Mouse (Mus musculus) macrophage (primary cell): ENCODE data around the gene Klhl26. TPM values are rescaled to one million over a fixed set of nuclear protein-coding genes. Genes with fewer than 3 reads are reported as not detected.

ENCODE experiments used
- H3K27ac ChIP-seq: fragments of 350-480 bp; formaldehyde crosslinking; 2 replicates; pipeline ENCODE4 v1.9.0; 2021
- H3K36me3 ChIP-seq: fragments of 350-480 bp; formaldehyde crosslinking; 2 replicates; pipeline ENCODE4 v1.9.0; 2021; ENCODE audit errors: inconsistent target
- H3K4me3 ChIP-seq: fragments of 350-480 bp; formaldehyde crosslinking; 2 replicates; pipeline ENCODE4 v1.9.0; 2021; ENCODE audit errors: inconsistent target
- H3K79me2 ChIP-seq: fragments of 350-480 bp; formaldehyde crosslinking; 2 replicates; pipeline ENCODE4 v1.9.0; 2021; ENCODE audit errors: inconsistent target
- WGBS: methylation state at CpG from one replicate; pipeline ENCODE4 v1.1.7; 2026; ENCODE audit warnings: inconsistent platforms; ENCODE audit not compliant: missing documents; 5-methylcytosine and 5-hydroxymethylcytosine counted together
- polyA plus RNA-seq: library from polyadenylated mRNA; stranded (reverse); fragments of 250-400 nt; gene quantifications from 3 replicates; pipeline ENCODE4 v1.2.4, GENCODE M21; 2018; ENCODE audit warnings: inconsistent platforms

Klhl26 gene
- polyA plus RNA-seq, 1 experiment from 2014 or later = 5.9 TPM

DNA sequence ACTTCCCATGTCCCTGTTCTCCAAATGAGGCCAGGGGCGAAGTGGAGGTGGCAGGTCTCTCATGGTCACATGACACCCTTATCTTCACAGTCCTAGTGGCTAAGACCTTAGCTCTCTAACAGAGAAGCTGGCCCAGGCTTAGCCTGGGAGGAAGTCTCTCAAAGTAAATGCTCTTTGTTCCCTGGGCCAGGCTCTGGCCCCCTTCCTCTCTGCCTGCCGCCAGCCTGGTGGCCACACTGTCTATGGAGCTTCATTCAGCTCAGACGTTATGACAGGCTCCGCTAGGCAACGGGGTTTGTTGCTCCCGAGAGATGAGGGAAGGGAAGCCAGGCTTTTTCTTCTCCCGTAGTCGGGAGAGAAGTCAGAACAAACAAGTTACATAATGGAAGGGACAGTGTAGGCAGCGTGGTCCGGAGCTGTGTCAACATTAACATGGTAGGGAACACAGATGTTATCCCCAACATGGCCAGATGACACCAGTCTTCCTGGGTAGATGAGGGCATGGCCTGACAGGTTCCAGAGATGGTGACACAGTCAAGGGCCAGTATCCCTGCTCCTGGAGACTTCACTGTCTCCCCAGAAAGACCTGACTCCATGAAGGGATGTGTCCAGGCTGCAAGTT lies 7.4 kb downstream of the Klhl26 start:
- no peaks in the 10 kb centered on the region for H3K36me3 ChIP-seq
- peaks cover 30% of the 10 kb centered on the region for H3K79me2 ChIP-seq
- H3K4me3 ChIP-seq = no peak overlapping the region
- H3K27ac ChIP-seq = no peak overlapping the region
- 51% methylated on average over 10 of the region's 10 CpGs for WGBS

DNA sequence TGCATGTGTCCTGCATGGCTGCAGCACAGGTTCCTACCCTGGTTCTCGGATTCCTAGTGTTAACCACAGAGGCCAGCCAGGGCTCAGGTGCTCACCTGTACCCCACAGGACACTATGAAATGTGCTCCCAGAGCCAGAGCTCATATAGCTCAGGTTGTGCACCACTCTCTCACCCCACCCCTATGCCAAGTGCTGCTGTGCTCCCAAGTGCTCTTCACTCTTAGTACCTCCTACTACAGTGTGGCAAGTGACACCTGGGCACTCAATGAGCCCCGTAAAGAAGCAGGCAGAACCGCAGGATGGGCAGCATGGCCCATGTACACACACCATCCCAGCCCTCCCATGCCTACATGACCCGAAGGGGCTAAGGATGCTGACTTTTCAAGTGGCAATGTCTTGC lies 8.0 kb downstream of the Klhl26 start:
- 92% methylated on average over 4 of the region's 4 CpGs for WGBS
- no peak overlapping the region for H3K27ac ChIP-seq
- H3K4me3 ChIP-seq = no peak overlapping the region
- H3K36me3 ChIP-seq = no peaks in the 10 kb centered on the region
- H3K79me2 ChIP-seq = peaks cover 23% of the 10 kb centered on the region

DNA sequence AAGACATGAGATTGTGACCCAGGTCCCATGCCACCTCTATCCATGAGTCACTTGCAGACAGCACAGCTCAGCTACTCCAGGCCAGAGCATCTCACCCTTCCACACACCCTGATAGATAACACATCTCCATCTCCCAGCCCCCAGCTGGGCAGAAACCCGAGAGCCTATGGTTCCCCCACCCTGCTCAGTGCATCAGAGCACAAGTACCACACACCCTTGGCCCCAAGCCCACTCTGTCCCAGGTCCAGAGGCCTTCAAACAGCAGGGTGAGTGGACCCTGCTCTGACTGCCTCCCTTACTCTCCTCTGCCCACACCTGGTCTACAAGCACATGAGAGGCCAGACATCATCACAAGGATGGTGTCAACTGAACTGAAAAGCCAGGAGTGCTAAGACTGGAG lies 8.9 kb downstream of the Klhl26 start:
- Histone ChIP-seq H3K4me3 (no peak overlapping the region), H3K27ac (no peak overlapping the region), H3K36me3 (no peaks in the 10 kb centered on the region), H3K79me2 (peaks cover 18% of the 10 kb centered on the region; the same call in 1 of the 2 replicates)
- 100% methylated on average over 1 of the region's 1 CpGs for WGBS

DNA sequence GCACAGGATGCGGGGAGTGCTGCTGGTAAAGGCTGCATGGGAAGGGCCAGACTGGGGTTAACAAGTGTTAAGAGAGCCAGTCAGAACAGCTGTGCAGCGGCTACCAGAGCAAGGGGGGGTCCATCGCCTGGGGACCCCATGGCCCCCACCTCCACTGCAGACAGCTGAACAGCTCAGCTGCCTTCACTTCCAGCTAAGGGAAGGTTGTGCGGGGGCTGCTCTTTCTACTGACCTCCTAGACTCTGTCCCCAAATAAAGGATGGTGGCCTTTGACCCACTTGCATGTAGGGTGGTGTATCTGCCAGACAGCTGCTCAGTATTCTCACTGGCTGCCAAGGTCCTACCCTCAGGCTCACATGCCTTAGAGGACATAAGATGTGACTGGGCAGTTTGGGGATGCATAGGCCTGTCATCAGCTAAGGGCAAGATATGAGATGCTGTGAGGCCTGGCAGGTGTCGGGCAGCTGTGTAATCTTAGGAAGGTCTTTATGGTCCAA lies 9.5 kb downstream of the Klhl26 start:
- H3K36me3 ChIP-seq = no peaks in the 10 kb centered on the region
- peaks cover 12% of the 10 kb centered on the region; the same call in 1 of the 2 replicates for H3K79me2 ChIP-seq
- WGBS = 97% methylated on average over 5 of the region's 5 CpGs
- H3K27ac ChIP-seq = no peak overlapping the region
- no peak overlapping the region for H3K4me3 ChIP-seq

DNA sequence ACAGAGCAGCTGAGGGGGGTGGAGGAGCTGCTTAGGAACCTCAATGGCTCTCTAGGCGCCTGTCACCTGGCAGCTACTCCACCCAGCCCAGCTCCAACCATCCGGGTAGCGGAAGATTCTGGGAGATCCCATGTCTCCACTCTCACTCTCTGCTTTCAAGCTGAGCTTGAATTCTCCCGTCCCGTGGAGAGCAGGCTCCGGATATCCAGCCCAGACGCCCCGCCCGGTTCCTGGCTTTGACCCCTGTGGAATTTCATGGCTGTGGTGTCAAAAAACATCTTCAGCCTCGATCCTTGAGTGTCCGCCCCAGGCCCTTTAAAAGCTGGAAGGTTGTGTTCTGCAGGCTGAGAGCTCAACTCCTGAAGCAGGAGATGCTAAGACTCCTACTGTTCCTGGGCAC lies 10.0 kb downstream of the Klhl26 start:
- Histone ChIP-seq H3K4me3 (no peak overlapping the region), H3K79me2 (peaks cover 7% of the 10 kb centered on the region; the same call in 1 of the 2 replicates), H3K36me3 (no peaks in the 10 kb centered on the region), H3K27ac (no peak overlapping the region)
- WGBS = 91% methylated on average over 11 of the region's 11 CpGs

DNA sequence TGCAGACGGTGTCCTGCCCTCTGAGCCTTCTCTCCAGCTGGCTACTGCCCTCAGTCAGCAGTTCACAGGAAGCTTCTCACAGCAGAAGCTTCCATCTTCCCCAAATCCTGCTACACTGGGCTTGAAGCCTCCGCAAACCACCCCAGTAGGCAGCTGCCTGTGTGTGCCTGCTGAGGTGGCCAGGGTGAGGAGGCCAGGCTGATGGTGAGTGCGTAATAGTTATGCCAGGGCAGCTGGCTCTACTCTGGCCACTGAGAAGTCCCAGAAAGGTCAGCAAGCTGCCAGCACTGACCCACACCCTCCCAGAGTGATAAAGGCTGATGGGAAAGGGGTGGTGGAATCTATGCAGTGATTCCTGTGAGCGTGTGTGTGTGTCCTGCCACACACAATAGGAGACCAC lies 10.5 kb downstream of the Klhl26 start:
- no peaks in the 10 kb centered on the region for H3K36me3 ChIP-seq
- no peak overlapping the region for H3K27ac ChIP-seq
- WGBS = 95% methylated on average over 4 of the region's 4 CpGs

DNA sequence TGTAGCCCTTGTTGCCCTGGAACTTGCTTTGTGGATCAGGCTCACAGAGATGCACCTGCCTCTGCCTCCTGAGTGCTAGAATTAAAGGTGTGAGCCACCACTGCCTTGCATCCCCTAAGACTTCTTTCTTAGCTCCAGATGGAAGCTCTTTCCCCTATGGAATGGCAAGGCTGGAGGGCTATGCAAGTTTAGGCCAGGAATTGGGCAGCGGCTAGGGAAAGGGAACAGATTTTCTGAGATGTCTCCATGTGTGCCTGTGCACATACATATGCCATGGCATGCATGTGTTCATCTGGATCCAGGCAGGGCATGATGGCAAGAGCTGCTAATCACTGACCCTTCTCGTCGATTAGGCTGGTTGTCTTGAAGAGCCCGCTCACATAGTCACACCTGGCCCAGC lies 11.1 kb downstream of the Klhl26 start:
- Histone ChIP-seq H3K36me3 (no peaks in the 10 kb centered on the region), H3K27ac (no peak overlapping the region), H3K4me3 (no peak overlapping the region), H3K79me2 (no peaks in the 10 kb centered on the region)
- WGBS = 96% methylated on average over 4 of the region's 4 CpGs

More for the DNA sequence above, 10.5 kb downstream of the Klhl26 start:
- H3K4me3 ChIP-seq = no peak overlapping the region
- peaks cover 3% of the 10 kb centered on the region; the same call in 1 of the 2 replicates for H3K79me2 ChIP-seq

DNA sequence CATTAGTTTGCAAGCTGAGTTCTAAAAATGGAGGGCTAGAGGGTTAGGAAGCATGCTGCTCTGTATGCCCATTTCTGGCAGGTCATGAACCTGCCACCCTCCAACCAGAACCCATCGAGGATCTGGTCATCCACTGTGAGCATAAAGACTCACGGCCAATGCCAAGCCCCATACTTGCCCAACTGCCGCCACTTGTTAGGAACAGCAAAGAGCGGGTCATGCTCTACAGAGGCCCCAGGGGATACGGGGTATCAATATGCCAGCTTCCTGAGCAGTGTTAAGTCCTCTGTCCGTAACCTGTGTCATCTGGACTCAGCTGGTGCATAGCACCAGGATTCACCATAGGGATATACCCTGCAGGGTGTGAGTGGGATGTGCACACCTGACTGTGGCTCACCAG lies 12.6 kb downstream of the Klhl26 start:
- Histone ChIP-seq H3K79me2 (no peaks in the 10 kb centered on the region), H3K36me3 (no peaks in the 10 kb centered on the region), H3K4me3 (no peak overlapping the region), H3K27ac (no peak overlapping the region)
- WGBS = 95% methylated on average over 6 of the region's 6 CpGs

DNA sequence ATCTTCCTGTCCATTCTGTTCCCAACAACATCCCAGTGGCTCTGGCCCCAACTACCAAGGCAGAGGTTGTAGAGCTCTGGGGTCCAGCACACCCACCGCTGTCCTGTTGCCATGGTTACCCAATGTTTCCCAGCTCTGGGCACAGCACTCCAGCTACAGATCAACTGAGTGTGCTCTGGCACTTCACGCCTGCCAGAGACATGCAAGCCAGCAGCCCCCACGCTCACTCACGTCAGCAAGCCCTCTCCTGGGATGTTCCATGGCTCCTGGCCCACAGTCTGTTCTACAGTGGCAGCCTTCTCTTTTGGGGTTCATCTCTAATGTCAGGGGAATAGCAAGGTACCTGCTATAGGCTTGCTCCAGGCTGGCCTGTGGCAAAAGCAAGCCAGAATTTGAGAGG lies 13.5 kb downstream of the Klhl26 start:
- H3K27ac ChIP-seq = no peak overlapping the region
- no peaks in the 10 kb centered on the region for H3K79me2 ChIP-seq
- 100% methylated on average over 4 of the region's 4 CpGs for WGBS
- H3K36me3 ChIP-seq = no peaks in the 10 kb centered on the region
- H3K4me3 ChIP-seq = no peak overlapping the region

DNA sequence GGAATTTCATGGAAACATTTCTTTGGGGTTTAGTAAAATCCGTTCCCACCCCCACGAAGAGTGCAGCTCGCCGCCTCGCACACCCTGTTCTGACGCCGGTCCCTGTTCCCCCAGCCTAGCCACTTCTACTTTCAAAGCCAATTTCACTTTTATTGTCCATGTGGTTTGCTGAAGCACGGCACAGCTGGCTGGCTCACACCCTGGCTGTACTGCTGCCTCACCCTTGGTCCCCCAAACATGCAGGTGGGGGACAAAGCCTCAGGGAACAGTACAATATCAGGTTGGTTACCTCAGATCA lies 14.3 kb downstream of the Klhl26 start:
- Histone ChIP-seq H3K36me3 (no peaks in the 10 kb centered on the region), H3K79me2 (no peaks in the 10 kb centered on the region), H3K4me3 (no peak overlapping the region), H3K27ac (no peak overlapping the region)
- 84% methylated on average over 8 of the region's 8 CpGs for WGBS

DNA sequence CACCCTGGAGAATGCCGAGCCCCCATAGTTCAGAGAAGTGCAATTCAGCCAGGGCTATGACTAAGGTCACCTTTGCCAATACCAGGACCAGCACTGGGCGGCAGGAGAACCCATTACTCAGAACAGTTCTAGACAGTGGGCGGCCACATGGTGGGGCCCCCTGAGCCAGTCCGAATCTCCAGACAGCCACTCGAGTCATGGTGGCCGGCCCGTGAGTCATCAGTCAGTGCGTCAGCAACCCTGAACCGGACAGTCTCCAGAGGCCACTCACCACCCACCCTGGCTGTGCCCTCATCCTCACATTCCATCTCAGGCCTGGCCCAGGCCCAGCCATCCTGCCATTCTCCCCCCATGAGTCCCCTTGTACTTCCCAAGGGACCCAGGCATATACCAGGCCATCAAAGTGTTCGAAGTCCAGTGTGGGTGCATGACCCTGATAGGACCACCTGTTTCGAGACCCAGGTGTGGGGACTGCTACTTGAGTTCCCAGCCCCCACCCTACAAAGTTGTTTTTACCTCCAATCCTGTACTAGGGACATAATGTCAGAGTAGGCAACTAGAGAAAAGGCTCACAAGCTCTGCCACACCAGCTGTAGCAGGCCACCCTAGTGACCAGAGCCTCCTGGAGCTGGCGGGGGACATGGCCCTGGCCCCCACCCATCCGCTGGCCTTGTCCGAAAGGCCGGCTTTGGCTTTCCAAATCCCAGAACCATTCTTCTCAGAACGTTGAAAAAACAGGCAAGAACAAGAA lies 14.8 kb downstream of the Klhl26 start:
- H3K79me2 ChIP-seq = no peaks in the 10 kb centered on the region
- H3K36me3 ChIP-seq = no peaks in the 10 kb centered on the region
- H3K4me3 ChIP-seq = no peak overlapping the region
- WGBS = 90% methylated on average over 15 of the region's 16 CpGs
- H3K27ac ChIP-seq = no peak overlapping the region

DNA sequence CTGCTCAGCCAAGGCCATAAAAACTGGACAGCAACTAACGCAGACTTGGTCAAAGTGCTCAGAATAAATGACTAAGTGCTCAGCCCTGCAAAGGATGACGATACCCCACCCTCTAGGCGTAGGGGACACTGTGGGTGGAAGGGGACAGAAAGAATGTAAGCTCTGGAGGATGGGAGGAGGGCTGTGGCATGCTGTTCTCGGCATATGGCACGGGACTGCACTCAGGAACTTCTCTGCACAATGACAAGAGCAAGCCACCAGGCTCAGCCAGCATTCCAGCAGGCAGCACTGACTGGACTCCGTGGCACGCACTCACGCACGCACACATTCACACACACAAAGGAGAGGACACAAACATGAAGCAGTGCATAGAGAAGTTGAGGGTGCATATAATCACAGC lies 16.2 kb downstream of the Klhl26 start:
- Histone ChIP-seq H3K36me3 (no peaks in the 10 kb centered on the region), H3K27ac (no peak overlapping the region), H3K79me2 (no peaks in the 10 kb centered on the region), H3K4me3 (no peak overlapping the region)
- 94% methylated on average over 9 of the region's 9 CpGs for WGBS

DNA sequence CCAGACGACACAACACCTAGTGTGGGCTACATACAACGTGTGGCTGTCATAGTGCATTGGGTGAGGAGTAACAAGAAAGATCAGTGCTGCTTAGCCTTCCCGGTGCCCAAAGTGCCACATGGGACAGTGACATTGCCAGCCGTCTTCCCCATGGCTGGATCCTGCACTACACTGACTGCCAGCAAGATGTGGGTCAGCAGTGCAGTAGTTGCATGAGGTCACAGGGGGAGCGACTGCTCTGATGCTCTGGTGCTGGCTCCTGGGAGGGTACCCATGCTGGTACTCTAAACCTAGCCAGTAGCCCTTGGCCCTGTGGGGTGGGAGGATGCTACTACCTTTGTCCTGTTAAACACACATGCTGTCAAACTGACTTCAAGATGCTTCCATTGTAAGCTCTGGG lies 16.6 kb downstream of the Klhl26 start:
- Histone ChIP-seq H3K79me2 (no peaks in the 10 kb centered on the region), H3K27ac (no peak overlapping the region), H3K4me3 (no peak overlapping the region), H3K36me3 (no peaks in the 10 kb centered on the region)
- 94% methylated on average over 5 of the region's 5 CpGs for WGBS

DNA sequence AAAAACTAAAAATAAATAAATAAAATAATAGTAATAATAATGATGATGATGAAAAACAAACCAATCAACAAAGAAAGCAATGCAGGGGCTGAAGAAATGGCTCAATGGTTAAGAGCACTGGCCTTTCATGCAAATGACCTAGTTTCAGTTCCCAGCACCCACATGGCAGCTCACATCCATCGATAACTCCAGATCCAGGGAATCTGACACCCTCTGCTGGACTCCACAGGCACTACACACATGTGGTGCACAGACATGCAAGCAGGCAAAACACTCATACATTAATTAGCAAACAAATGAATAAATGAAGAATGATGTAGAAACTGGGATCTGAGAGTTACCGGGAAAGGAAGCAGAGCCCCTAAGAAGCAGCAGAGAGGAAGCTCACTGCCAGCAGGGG lies 17.1 kb downstream of the Klhl26 start:
- Histone ChIP-seq H3K79me2 (no peaks in the 10 kb centered on the region), H3K27ac (no peak overlapping the region), H3K36me3 (no peaks in the 10 kb centered on the region), H3K4me3 (no peak overlapping the region)
- 96% methylated on average over 2 of the region's 2 CpGs for WGBS

DNA sequence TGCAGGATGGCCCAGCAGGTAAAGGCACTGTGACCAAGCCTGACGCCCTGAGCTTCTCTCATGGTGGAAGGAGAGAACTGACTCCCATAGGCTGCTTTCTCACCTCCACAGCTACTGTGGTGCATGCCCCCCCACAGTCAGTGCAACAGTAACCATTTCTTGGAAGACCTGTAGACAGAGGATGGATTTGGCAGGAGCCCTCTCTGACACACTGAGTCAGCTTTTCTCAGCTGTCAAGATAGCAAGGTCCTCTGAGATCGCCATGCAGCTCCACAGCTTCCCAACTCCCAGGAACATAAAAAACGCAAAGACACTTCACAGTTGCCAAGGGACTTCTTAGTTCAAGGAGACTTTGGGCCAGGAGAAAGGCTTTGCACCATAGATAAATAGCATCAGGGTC lies 18.3 kb downstream of the Klhl26 start:
- no peak overlapping the region for H3K4me3 ChIP-seq
- WGBS = 92% methylated on average over 3 of the region's 3 CpGs
- no peaks in the 10 kb centered on the region for H3K79me2 ChIP-seq
- no peak overlapping the region for H3K27ac ChIP-seq
- no peaks in the 10 kb centered on the region for H3K36me3 ChIP-seq
